Mouse (Mus musculus) limb, embryonic 14.5 days (tissue): ENCODE data around the gene Abi3. TPM values are rescaled to one million over a fixed set of nuclear protein-coding genes. Genes with fewer than 3 reads are reported as not detected.

Source experiments
- ATAC-seq: fragments of 200-750 bp; cut with Nextera tagmentation; 2 replicates; pipeline ENCODE4 v1.8.0; 2017; ENCODE audit warnings: low read depth, moderate number of reproducible peaks, moderate TSS enrichment; ENCODE audit not compliant: low FRiP score
- DNase-seq: peaks from one replicate; pipeline ENCODE4 v3.0.0-alpha.2; 2015; ENCODE audit warnings: low spot score
- H3K27ac ChIP-seq: fragments of 300-500 bp; sonication (generic); replicated peaks from 2 replicates; pipeline ENCODE4 v1.5.1; 2014; ENCODE audit warnings: low read depth, mild to moderate bottlenecking, low read length, moderate library complexity, mixed read lengths
- H3K27me3 ChIP-seq: fragments of 300-500 bp; sonication (generic); 2 replicates; pipeline ENCODE4 v1.6.1; 2014; ENCODE audit warnings: low read length, mixed read lengths; ENCODE audit not compliant: control insufficient read depth, insufficient read depth
- H3K36me3 ChIP-seq: fragments of 300-500 bp; sonication (generic); 2 replicates; pipeline ENCODE4 v1.6.1; 2014; ENCODE audit warnings: mild to moderate bottlenecking, low read length, moderate library complexity, mixed read lengths; ENCODE audit not compliant: control insufficient read depth, insufficient read depth
- H3K4me1 ChIP-seq: fragments of 300-500 bp; sonication (generic); 2 replicates; pipeline ENCODE4 v1.6.1; 2014; ENCODE audit warnings: antibody characterized with exemption, low read length, mixed read lengths; ENCODE audit not compliant: control insufficient read depth, insufficient read depth
- H3K4me2 ChIP-seq: fragments of 300-500 bp; sonication (generic); replicated peaks from 2 replicates; pipeline ENCODE4 v1.6.1; 2014; ENCODE audit warnings: low read depth, mild to moderate bottlenecking, low read length, moderate library complexity; ENCODE audit not compliant: severe bottlenecking
- H3K4me3 ChIP-seq: fragments of 300-500 bp; sonication (generic); replicated peaks from 2 replicates; pipeline ENCODE4 v1.5.1; 2014; ENCODE audit warnings: low read length
- H3K9ac ChIP-seq: fragments of 300-500 bp; sonication (generic); 2 replicates; pipeline ENCODE4 v1.6.1; 2014; ENCODE audit warnings: mild to moderate bottlenecking, low read depth, low read length, moderate library complexity; ENCODE audit not compliant: severe bottlenecking
- H3K9me3 ChIP-seq: fragments of 300-500 bp; sonication (generic); 2 replicates; pipeline ENCODE4 v1.6.1; 2016; ENCODE audit warnings: low read length; ENCODE audit not compliant: control insufficient read depth
- POLR2A ChIP-seq: fragments of 200-500 bp; IDR thresholded peaks from 2 replicates; pipeline ENCODE4 v1.8.0; 2012; ENCODE audit warnings: inconsistent platforms, mild to moderate bottlenecking, moderate library complexity, borderline replicate concordance; ENCODE audit not compliant: insufficient read depth, insufficient read length; ENCODE audit errors: extremely low read depth
- WGBS: fragments of 180-500 bp; shearing (Covaris S2); extraction: QIAGEN DNeasy Blood & Tissue Kit; methylation state at CpG from one replicate; pipeline ENCODE4 v1.1.7; 2014; 5-methylcytosine and 5-hydroxymethylcytosine counted together
- polyA plus RNA-seq, 2 experiments: library from polyadenylated mRNA; depleted of rRNA in 1 of 2; stranded (reverse) in 1 of 2; unstranded in 1 of 2; fragments of >200 nt; fragmentation: Nextera tagmentation in 1 of 2; extraction: Ambion mirVana in 1 of 2; gene quantifications; 2 replicates each; pipeline versions ENCODE4 v1.2.1 to v1.2.3; 2012 to 2014

Gene Abi3
- polyA plus RNA-seq, 2 experiments = 5.5 to 7.8 TPM

GRCm38 (mm10) chr11:95838999-95839868 is 3.0 kb downstream of the Abi3 start:
- ATAC-seq (no peak), DNase-seq (no peak)
- no peak overlapping the region for H3K4me3 ChIP-seq
- no peak for TF ChIP-seq POLR2A
- no peak overlapping the region for H3K27ac ChIP-seq
- no peaks in the 10 kb centered on the region for H3K36me3 ChIP-seq
- peaks cover 26% of the 10 kb centered on the region for H3K4me1 ChIP-seq
- peaks cover 24% of the 10 kb centered on the region for H3K27me3 ChIP-seq
- H3K4me2 ChIP-seq = no peak overlapping the region
- WGBS = 67% methylated on average over 8 of the region's 8 CpGs
- no peaks in the 10 kb centered on the region for H3K9me3 ChIP-seq
- H3K9ac ChIP-seq = no peak overlapping the region

DNA sequence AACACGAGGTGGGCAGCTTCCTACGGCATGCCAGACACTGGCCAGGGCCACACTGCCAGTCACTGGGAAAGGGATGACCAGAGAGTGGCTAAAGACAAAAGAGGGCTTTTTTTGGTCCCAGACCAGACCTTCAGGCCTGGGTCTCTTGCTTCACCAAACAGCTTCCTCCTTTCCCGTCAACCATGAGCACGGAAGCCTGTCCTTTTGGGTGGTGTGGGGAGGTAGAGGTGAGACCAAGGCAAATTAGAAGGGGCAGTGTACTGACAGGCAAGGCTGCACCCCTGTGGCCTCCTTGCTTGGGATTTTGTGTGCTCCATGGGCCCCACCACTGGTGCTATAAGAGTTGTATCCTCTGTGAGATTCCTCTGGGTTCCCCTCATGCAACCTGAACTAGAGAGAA is 3.7 kb downstream of the Abi3 start:
- H3K36me3 ChIP-seq = no peaks in the 10 kb centered on the region
- WGBS = 75% methylated on average over 4 of the region's 4 CpGs
- peaks cover 26% of the 10 kb centered on the region for H3K4me1 ChIP-seq
- ATAC-seq (no peak), DNase-seq (no peak)
- H3K9ac ChIP-seq = no peak overlapping the region
- no peak overlapping the region for H3K4me3 ChIP-seq
- H3K9me3 ChIP-seq = no peaks in the 10 kb centered on the region
- H3K27me3 ChIP-seq = peaks cover 30% of the 10 kb centered on the region
- no peak for TF ChIP-seq POLR2A
- no peak overlapping the region for H3K4me2 ChIP-seq
- no peak overlapping the region for H3K27ac ChIP-seq

- ATAC-seq = no peak
- TF ChIP-seq POLR2A = no peak
- Histone ChIP-seq H3K4me2 (no peak within 1 kb of the TSS), H3K4me1 (peaks cover 23% of the 10 kb centered on the region), H3K36me3 (no peaks in the 10 kb centered on the region), H3K9ac (no peak within 1 kb of the TSS), H3K27ac (no peak within 1 kb of the TSS), H3K9me3 (no peaks in the 10 kb centered on the region), H3K27me3 (peaks cover 45% of the 10 kb centered on the region), H3K4me3 (no peak within 1 kb of the TSS)
- DNase-seq = peak; percentile 82
- WGBS = 48% methylated on average over 10 of the region's 10 CpGs
These were observed 5.2 kb downstream of the Abi3 start, which contains the start of gene Gngt2 for GRCm38 (mm10) chr11:95837059-95837458. Gene Gngt2 (plus strand): TSS chr11:95837216.

DNA sequence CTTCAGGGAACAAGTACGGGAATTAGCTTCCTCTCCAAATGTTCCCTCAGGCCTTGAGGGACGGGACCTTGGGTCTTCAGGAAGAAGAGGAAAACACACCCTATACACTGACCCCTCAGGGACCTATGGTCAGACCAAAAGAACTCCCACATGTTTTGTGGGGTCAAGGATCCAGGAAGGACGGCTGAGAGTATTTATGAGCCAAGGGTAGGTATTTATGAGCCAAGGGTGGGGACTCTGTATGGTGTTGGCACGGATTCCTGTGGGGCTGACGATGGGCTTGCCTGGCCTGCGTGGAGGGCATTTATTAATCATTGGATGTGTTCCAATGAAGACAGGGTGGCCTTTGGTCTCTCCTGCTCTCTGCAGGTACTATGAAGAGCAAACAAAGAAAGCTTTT is 5.8 kb downstream of the Abi3 start:
- ATAC-seq (no peak), DNase-seq (no peak)
- Histone ChIP-seq H3K9ac (no peak overlapping the region), H3K4me2 (no peak overlapping the region), H3K27ac (no peak overlapping the region), H3K9me3 (no peaks in the 10 kb centered on the region), H3K36me3 (no peaks in the 10 kb centered on the region), H3K4me1 (peaks cover 20% of the 10 kb centered on the region), H3K27me3 (peaks cover 51% of the 10 kb centered on the region), H3K4me3 (no peak overlapping the region)
- WGBS = 30% methylated on average over 6 of the region's 6 CpGs
- TF ChIP-seq POLR2A = no peak

DNA sequence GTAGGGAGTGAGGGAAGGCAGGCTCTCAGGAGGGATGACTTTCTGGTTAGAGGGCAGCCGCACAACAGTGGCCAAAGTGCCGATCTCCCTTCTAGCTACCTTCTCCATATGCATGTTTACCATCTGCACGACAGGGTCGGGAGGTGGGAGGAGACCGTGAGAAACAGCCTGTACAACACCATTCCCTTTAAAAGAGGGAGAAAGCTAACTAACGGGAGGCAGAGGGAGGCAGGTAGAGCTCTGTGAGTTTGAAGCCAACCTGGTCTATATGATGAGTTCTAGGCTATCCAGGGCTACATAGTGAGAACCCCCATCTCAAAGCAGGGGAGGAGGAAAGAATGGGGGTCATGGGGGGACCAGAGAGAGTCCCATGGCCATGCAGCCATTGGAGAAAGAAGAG is 6.4 kb downstream of the Abi3 start:
- ATAC-seq = no peak
- no peak overlapping the region for H3K4me3 ChIP-seq
- DNase-seq = no peak
- peaks cover 24% of the 10 kb centered on the region for H3K4me1 ChIP-seq
- H3K27me3 ChIP-seq = peaks cover 57% of the 10 kb centered on the region
- no peak overlapping the region for H3K4me2 ChIP-seq
- H3K36me3 ChIP-seq = no peaks in the 10 kb centered on the region
- 41% methylated on average over 6 of the region's 6 CpGs for WGBS
- H3K9me3 ChIP-seq = no peaks in the 10 kb centered on the region
- no peak overlapping the region for H3K9ac ChIP-seq
- H3K27ac ChIP-seq = no peak overlapping the region
- TF ChIP-seq POLR2A = no peak
